Mouse (Mus musculus): ENCODE measurements around the gene Six2.

- TF ChIP-seq POLR2A (IDR thresholded peaks at IDR 0.05; ENCODE audit: low read depth, low read length) (no peak), CTCF (IDR thresholded peaks at IDR 0.05; ENCODE audit: extremely low read depth, insufficient read depth, insufficient read length, insufficient replicate concordance) (no peak)
These were observed 2.9 kb upstream of the Six2 start for GRCm38 (mm10) chr17:85690969-85691335.
